Mouse (Mus musculus) cortical plate, adult 2 months (tissue): ENCODE measurements around the gene Nr2c2ap.

ENCODE experiments used
- CTCF ChIP-seq: fragments of 200-500 bp; IDR thresholded peaks from 2 replicates; pipeline ENCODE4 v1.5.1; 2011; ENCODE audit warnings: mild to moderate bottlenecking, control low read depth, low read length; ENCODE audit not compliant: insufficient read depth; ENCODE audit errors: extremely low read depth
- POLR2A ChIP-seq: fragments of 200-500 bp; IDR thresholded peaks from 2 replicates; pipeline ENCODE4 v1.6.1; 2011; ENCODE audit warnings: mild to moderate bottlenecking, low read length, control low read depth; ENCODE audit not compliant: insufficient read depth; ENCODE audit errors: extremely low read depth

- no peak for TF ChIP-seq CTCF
- no peak for TF ChIP-seq POLR2A
These were observed 26.2 kb upstream of the Nr2c2ap start for GRCm38 (mm10) chr8:70104922-70105321.
